Mouse (Mus musculus) stomach, postnatal 0 days (tissue): ENCODE results near the gene Cadm1. TPM values are rescaled to one million over a fixed set of nuclear protein-coding genes. Genes with fewer than 3 reads are reported as not detected.

Experiments
- ATAC-seq: fragments of 200-750 bp; cut with Nextera tagmentation; 2 replicates; pipeline ENCODE4 v1.8.0; 2017; ENCODE audit not compliant: low FRiP score, low TSS enrichment
- DNase-seq: peaks from one replicate; pipeline ENCODE4 v3.0.0-alpha.2; 2016; ENCODE audit warnings: low spot score
- H3K27ac ChIP-seq: fragments of 300-500 bp; sonication (generic); replicated peaks from 2 replicates; pipeline ENCODE4 v1.5.1; 2014; ENCODE audit warnings: mild to moderate bottlenecking, control low read depth
- H3K27me3 ChIP-seq: fragments of 300-500 bp; sonication (generic); 2 replicates; pipeline ENCODE4 v1.6.1; 2014; ENCODE audit warnings: low read length; ENCODE audit not compliant: control insufficient read depth, insufficient read depth
- H3K36me3 ChIP-seq: fragments of 300-500 bp; sonication (generic); 2 replicates; pipeline ENCODE4 v1.6.1; 2014; ENCODE audit warnings: low read length, mixed read lengths; ENCODE audit not compliant: control insufficient read depth, insufficient read depth
- H3K4me1 ChIP-seq: fragments of 300-500 bp; sonication (generic); replicated peaks from 2 replicates; pipeline ENCODE4 v1.6.1; 2014; ENCODE audit warnings: antibody characterized with exemption; ENCODE audit not compliant: control insufficient read depth, insufficient read depth
- H3K4me2 ChIP-seq: fragments of 300-500 bp; sonication (generic); replicated peaks from 2 replicates; pipeline ENCODE4 v1.6.1; 2014; ENCODE audit warnings: low read depth, mild to moderate bottlenecking, control low read depth, moderate library complexity
- H3K4me3 ChIP-seq: fragments of 300-500 bp; sonication (generic); 2 replicates; pipeline ENCODE4 v1.5.1; 2014; ENCODE audit warnings: low read depth, low read length, control low read depth
- H3K9ac ChIP-seq: fragments of 300-500 bp; sonication (generic); 2 replicates; pipeline ENCODE4 v1.6.1; 2014; ENCODE audit warnings: mild to moderate bottlenecking, low read length, control low read depth, mixed read lengths
- H3K9me3 ChIP-seq: fragments of 300-500 bp; sonication (generic); 2 replicates; pipeline ENCODE4 v1.6.1; 2016; ENCODE audit warnings: low read length; ENCODE audit not compliant: control insufficient read depth
- CTCF ChIP-seq: IDR thresholded peaks from 2 replicates; pipeline ENCODE4 v1.5.1; 2016; ENCODE audit warnings: antibody characterized with exemption, low read depth, mild to moderate bottlenecking, moderate library complexity
- EP300 ChIP-seq: optimal IDR thresholded peaks from 2 replicates; pipeline ENCODE3; 2016; ENCODE audit warnings: antibody characterized with exemption
- WGBS: fragments of 180-500 bp; shearing (Covaris S2); extraction: QIAGEN DNeasy Blood & Tissue Kit; methylation state at CpG from one replicate; pipeline ENCODE4 v1.1.7; 2014; 5-methylcytosine and 5-hydroxymethylcytosine counted together
- polyA plus RNA-seq: library from polyadenylated mRNA; unstranded; fragments of >200 nt; fragmentation: Nextera tagmentation; extraction: Ambion mirVana; gene quantifications from 2 replicates; pipeline ENCODE4 v1.2.1, GENCODE M21; 2015

Cadm1 gene
- polyA plus RNA-seq, 1 experiment from 2014 or later = 18.3 TPM

DNA sequence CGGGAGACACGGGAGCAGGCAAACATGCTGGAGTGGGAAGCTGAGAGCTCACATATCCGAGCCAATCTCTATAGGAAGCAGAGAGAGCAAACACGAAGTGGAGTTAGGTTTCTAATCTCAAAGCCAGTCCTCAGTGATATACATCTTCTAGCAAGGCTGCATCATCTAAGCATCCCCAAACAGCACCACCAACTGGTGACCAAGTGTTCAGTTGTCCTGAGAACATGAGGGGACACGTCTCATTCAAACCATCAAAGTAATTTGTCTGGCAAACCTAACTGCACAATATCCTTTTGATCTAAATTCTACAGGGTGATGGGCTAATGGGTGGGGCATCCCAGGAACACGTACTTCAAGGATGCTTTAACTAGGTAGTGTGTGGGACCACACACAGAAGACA is 376.5 kb downstream of the Cadm1 start:
- no peaks in the 10 kb centered on the region for H3K36me3 ChIP-seq
- no peak overlapping the region for H3K27ac ChIP-seq
- DNase-seq (no peak), ATAC-seq (no peak)
- WGBS = 25% methylated on average over 6 of the region's 6 CpGs
- H3K4me1 ChIP-seq = no peaks in the 10 kb centered on the region
- H3K27me3 ChIP-seq = no peaks in the 10 kb centered on the region
- no peak overlapping the region for H3K4me2 ChIP-seq
- H3K9me3 ChIP-seq = no peaks in the 10 kb centered on the region
- TF ChIP-seq EP300 = no peak
- TF ChIP-seq CTCF = peak; percentile 45
- no peak overlapping the region for H3K4me3 ChIP-seq
- H3K9ac ChIP-seq = no peak overlapping the region
